Mouse (Mus musculus) hindbrain, postnatal 0 days (tissue): ENCODE data around the gene Gm17267. TPM values are rescaled to one million over a fixed set of nuclear protein-coding genes. Genes with fewer than 3 reads are reported as not detected.
"Not testable (repeated sequence)": the region's sequence is repeated elsewhere in the genome, so short reads cannot be mapped to it uniquely, and the experiment has no call there.

Experiments
- ATAC-seq: fragments of 200-750 bp; cut with Nextera tagmentation; 2 replicates; pipeline ENCODE4 v1.8.0; 2017; ENCODE audit warnings: mild to moderate bottlenecking, moderate TSS enrichment, moderate library complexity
- DNase-seq: peaks from one replicate; pipeline ENCODE4 v3.0.0-alpha.2; 2015; ENCODE audit warnings: low spot score
- H3K27ac ChIP-seq: fragments of 300-500 bp; sonication (generic); 2 replicates; pipeline ENCODE4 v1.5.1; 2014; ENCODE audit warnings: mild to moderate bottlenecking
- H3K27me3 ChIP-seq: fragments of 300-500 bp; sonication (generic); 2 replicates; pipeline ENCODE4 v1.6.1; 2014; ENCODE audit warnings: low read length, mixed read lengths; ENCODE audit not compliant: insufficient read depth
- H3K36me3 ChIP-seq: fragments of 300-500 bp; sonication (generic); 2 replicates; pipeline ENCODE4 v1.6.1; 2014; ENCODE audit warnings: low read length, mixed read lengths; ENCODE audit not compliant: insufficient read depth
- H3K4me1 ChIP-seq: fragments of 300-500 bp; sonication (generic); 2 replicates; pipeline ENCODE4 v1.6.1; 2014; ENCODE audit warnings: antibody characterized with exemption, low read length, mixed read lengths; ENCODE audit not compliant: insufficient read depth
- H3K4me2 ChIP-seq: fragments of 300-500 bp; sonication (generic); 2 replicates; pipeline ENCODE4 v1.6.1; 2014; ENCODE audit warnings: low read depth, mild to moderate bottlenecking, low read length, moderate library complexity, mixed read lengths
- H3K4me3 ChIP-seq: fragments of 300-500 bp; sonication (generic); 2 replicates; pipeline ENCODE4 v1.5.1; 2014; ENCODE audit warnings: low read length
- H3K9ac ChIP-seq: fragments of 300-500 bp; sonication (generic); replicated peaks from 2 replicates; pipeline ENCODE4 v1.6.1; 2014; ENCODE audit warnings: mild to moderate bottlenecking, low read length, moderate library complexity, mixed read lengths
- H3K9me3 ChIP-seq: fragments of 300-500 bp; sonication (generic); 2 replicates; pipeline ENCODE4 v1.6.1; 2016; ENCODE audit warnings: low read length, mixed read lengths
- WGBS: fragments of 180-500 bp; shearing (Covaris S2); extraction: QIAGEN DNeasy Blood & Tissue Kit; methylation state at CpG from one replicate; pipeline ENCODE4 v1.1.7; 2014; 5-methylcytosine and 5-hydroxymethylcytosine counted together
- polyA plus RNA-seq: library from polyadenylated mRNA; unstranded; fragments of >200 nt; fragmentation: Nextera tagmentation; extraction: Ambion mirVana; gene quantifications from 2 replicates; pipeline ENCODE4 v1.2.1, GENCODE M21; 2015
- total RNA-seq: library from RNA; depleted of rRNA; stranded (reverse); fragments of >200 nt; gene quantifications from 2 replicates; pipeline ENCODE4 v1.2.3, GENCODE M21; 2014; rRNA removed

Gm17267 gene
- not detected in 2 replicates for total RNA-seq
- polyA plus RNA-seq, result not detected in 2 replicates

- not testable (repeated sequence) for ATAC-seq, H3K9ac ChIP-seq, DNase-seq, H3K27ac ChIP-seq, H3K27me3 ChIP-seq, H3K4me3 ChIP-seq, H3K36me3 ChIP-seq, H3K9me3 ChIP-seq, H3K4me2 ChIP-seq, H3K4me1 ChIP-seq
- no CpG with 5 or more reads among the region's 4 CpGs for WGBS
Measured at GRCm38 (mm10) chrX:126017257-126017656, at the start of gene Gm17267. TSS of gene Gm17267 (plus strand) at chrX:126017557.
